Mouse (Mus musculus) forebrain, embryonic 14.5 days (tissue): ENCODE measurements around the gene Pate4. TPM values are rescaled to one million over a fixed set of nuclear protein-coding genes. Genes with fewer than 3 reads are reported as not detected.
A peak's percentile ranks its signal among the peaks of the same experiment; 100 is the strongest.

Experiments
- ATAC-seq: fragments of 200-750 bp; cut with Nextera tagmentation; 2 replicates; pipeline ENCODE4 v1.8.0; 2017; ENCODE audit warnings: mild to moderate bottlenecking, moderate library complexity
- DNase-seq: peaks from one replicate; pipeline ENCODE4 v3.0.0-alpha.2; 2015; ENCODE audit warnings: low spot score
- H3K27ac ChIP-seq: fragments of 300-500 bp; sonication (generic); 2 replicates; pipeline ENCODE4 v1.5.1; 2014; ENCODE audit warnings: low read depth, mild to moderate bottlenecking, control low read depth, low read length, moderate library complexity
- H3K27me3 ChIP-seq: fragments of 300-500 bp; sonication (generic); replicated peaks from 2 replicates; pipeline ENCODE4 v1.6.1; 2014; ENCODE audit warnings: low read length, control low read depth, mixed read lengths; ENCODE audit not compliant: control insufficient read depth, insufficient read depth
- H3K36me3 ChIP-seq: fragments of 300-500 bp; sonication (generic); 2 replicates; pipeline ENCODE4 v1.6.1; 2014; ENCODE audit warnings: low read length, control low read depth; ENCODE audit not compliant: control insufficient read depth, insufficient read depth
- H3K4me1 ChIP-seq: fragments of 300-500 bp; sonication (generic); 2 replicates; pipeline ENCODE4 v1.6.1; 2014; ENCODE audit warnings: antibody characterized with exemption, low read length, control low read depth; ENCODE audit not compliant: control insufficient read depth, insufficient read depth
- H3K4me2 ChIP-seq: fragments of 300-500 bp; sonication (generic); 2 replicates; pipeline ENCODE4 v1.6.1; 2014; ENCODE audit warnings: mild to moderate bottlenecking, control low read depth, low read length
- H3K4me3 ChIP-seq: fragments of 300-500 bp; sonication (generic); 2 replicates; pipeline ENCODE4 v1.5.1; 2014; ENCODE audit warnings: low read depth, low read length, control low read depth
- H3K9ac ChIP-seq: fragments of 300-500 bp; sonication (generic); 2 replicates; pipeline ENCODE4 v1.6.1; 2014; ENCODE audit warnings: mild to moderate bottlenecking, low read length, control low read depth, moderate library complexity
- H3K9me3 ChIP-seq: fragments of 300-500 bp; sonication (generic); replicated peaks from 2 replicates; pipeline ENCODE4 v1.6.1; 2016; ENCODE audit warnings: low read length, control low read depth, mixed read lengths; ENCODE audit not compliant: control insufficient read depth
- WGBS: fragments of 180-500 bp; shearing (Covaris S2); extraction: QIAGEN DNeasy Blood & Tissue Kit; methylation state at CpG from one replicate; pipeline ENCODE4 v1.1.7; 2014; 5-methylcytosine and 5-hydroxymethylcytosine counted together
- polyA plus RNA-seq: library from polyadenylated mRNA; unstranded; fragments of >200 nt; fragmentation: Nextera tagmentation; extraction: Ambion mirVana; gene quantifications from 2 replicates; pipeline ENCODE4 v1.2.1, GENCODE M21; 2014

Pate4 gene
- polyA plus RNA-seq, 1 experiment from 2014 or later, result not detected

DNA sequence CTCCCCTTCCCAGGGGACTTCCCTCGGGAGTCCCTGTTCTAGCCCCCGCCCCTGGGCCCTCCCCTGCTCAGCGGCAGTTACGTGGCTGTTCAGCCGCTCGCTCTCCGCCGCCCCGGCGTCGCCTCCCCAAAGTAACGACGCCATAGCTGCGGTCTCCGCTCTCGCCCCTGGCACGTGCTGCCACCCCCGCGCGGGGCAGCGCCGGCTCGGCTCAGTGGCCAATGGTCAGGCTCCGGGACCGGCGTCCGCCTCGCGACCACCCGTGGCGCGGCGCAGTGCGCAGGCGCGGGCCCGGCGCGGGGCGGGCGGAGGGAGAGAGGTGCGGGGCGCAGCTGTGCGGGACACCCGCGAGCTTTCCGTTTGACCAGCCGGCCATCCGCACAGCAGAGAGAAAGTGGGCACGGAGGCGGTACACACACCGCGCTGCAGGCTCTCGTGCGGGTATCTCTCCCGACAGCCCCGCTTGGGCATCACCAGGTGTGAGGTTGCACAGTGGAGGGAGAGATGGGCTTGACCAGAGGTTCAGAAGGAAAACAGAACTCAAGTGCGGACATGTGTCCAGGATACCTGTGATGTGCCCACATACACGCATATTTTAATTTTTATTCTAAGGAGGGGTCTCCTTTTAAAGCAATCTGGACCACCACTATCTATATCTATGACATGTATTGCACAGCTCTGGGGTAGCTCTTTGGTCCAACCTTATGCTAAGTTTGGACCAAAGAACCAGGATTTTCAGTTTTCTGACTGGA, 53.3 kb downstream of the Pate4 start, which contains the start of the genes Ddx25 and Pus3:
Gene Ddx25, minus strand, starts transcription at position 272 of the 752 bp plus-strand sequence.
Gene Pus3, plus strand, starts transcription at position 339 of the 752 bp plus-strand sequence.
- ATAC-seq (peak; percentile 83), DNase-seq (peak; percentile 71)
- no peaks in the 10 kb centered on the region for H3K9me3 ChIP-seq
- peaks cover 4% of the 10 kb centered on the region; the same call in 1 of the 2 replicates for H3K27me3 ChIP-seq
- peak within 1 kb of the TSS; percentile 71 for H3K9ac ChIP-seq
- peaks cover 11% of the 10 kb centered on the region for H3K4me1 ChIP-seq
- H3K4me3 ChIP-seq, result peak within 1 kb of the TSS; percentile 60
- H3K4me2 ChIP-seq, result peak within 1 kb of the TSS; percentile 92
- H3K36me3 ChIP-seq, result peaks cover 25% of the 10 kb centered on the region
- WGBS, result under 1% methylated on average over 59 of the region's 59 CpGs
- peak within 1 kb of the TSS; percentile 75 for H3K27ac ChIP-seq

Other genes starting within 250 kb of the Pate4 start
- gene Cdon, start 190.8 kb downstream of the Pate4 start, polyA plus RNA-seq, result 10.5 and 11.0 TPM in 2 replicates
- not detected in 2 replicates for gene Gm1113, start 93.7 kb downstream of the Pate4 start, polyA plus RNA-seq
- gene Ddx25, start 53.4 kb downstream of the Pate4 start, polyA plus RNA-seq, result 21.0 and 22.9 TPM in 2 replicates
- gene Pus3, start 53.3 kb downstream of the Pate4 start, polyA plus RNA-seq, result 21.9 and 23.9 TPM in 2 replicates
- 0.51 and 0.77 TPM in 2 replicates for gene Pate2, start 41.7 kb downstream of the Pate4 start, polyA plus RNA-seq
- 26.1 and 29.2 TPM in 2 replicates for gene Hyls1, start 41.5 kb downstream of the Pate4 start, polyA plus RNA-seq
- gene Pate3, start 36.3 kb upstream of the Pate4 start, polyA plus RNA-seq, result not detected in 2 replicates
- not detected in 2 replicates for gene Pate1, start 75.4 kb upstream of the Pate4 start, polyA plus RNA-seq
- not detected in 2 replicates for gene Gm17677, start 129.1 kb upstream of the Pate4 start, polyA plus RNA-seq
- not detected in 2 replicates for gene Gm17727, start 166.2 kb upstream of the Pate4 start, polyA plus RNA-seq
- gene Gm27235, start 178.2 kb upstream of the Pate4 start, polyA plus RNA-seq, result not detected in 2 replicates
- not detected in 2 replicates for gene D730048I06Rik, start 178.2 kb upstream of the Pate4 start, polyA plus RNA-seq
- not detected in 2 replicates for gene 9230110F15Rik, start 232.2 kb upstream of the Pate4 start, polyA plus RNA-seq